Mouse (Mus musculus): ENCODE data around the gene Psmd9. TPM values are rescaled to one million over a fixed set of nuclear protein-coding genes. Genes with fewer than 3 reads are reported as not detected.

Gene Psmd9
- polyA plus RNA-seq, 1 experiment: 30.6 TPM

GRCm38 (mm10) chr5:123187306-123187705 lies 18.1 kb downstream of the Psmd9 start:
- Histone ChIP-seq H3K36me3 (ENCODE audit: control insufficient read depth, insufficient read depth) (no peaks in the 10 kb centered on the region), H3K27me3 (ENCODE audit: control insufficient read depth, insufficient read depth, insufficient read length) (peaks cover 6% of the 10 kb centered on the region), H3ac (ENCODE audit: control insufficient read depth, insufficient read length) (no peak overlapping the region), H3K4me3 (no peak overlapping the region), H3K79me2 (ENCODE audit: control insufficient read depth, insufficient read depth) (no peaks in the 10 kb centered on the region), H3K4me2 (ENCODE audit: low read depth) (no peak overlapping the region)
- TF ChIP-seq SRF (IDR thresholded peaks at IDR 0.05; ENCODE audit: control insufficient read depth, insufficient read length, low read depth): no peak
- no peak for TF ChIP-seq MAX (IDR thresholded peaks at IDR 0.05; ENCODE audit: low read depth)

DNA sequence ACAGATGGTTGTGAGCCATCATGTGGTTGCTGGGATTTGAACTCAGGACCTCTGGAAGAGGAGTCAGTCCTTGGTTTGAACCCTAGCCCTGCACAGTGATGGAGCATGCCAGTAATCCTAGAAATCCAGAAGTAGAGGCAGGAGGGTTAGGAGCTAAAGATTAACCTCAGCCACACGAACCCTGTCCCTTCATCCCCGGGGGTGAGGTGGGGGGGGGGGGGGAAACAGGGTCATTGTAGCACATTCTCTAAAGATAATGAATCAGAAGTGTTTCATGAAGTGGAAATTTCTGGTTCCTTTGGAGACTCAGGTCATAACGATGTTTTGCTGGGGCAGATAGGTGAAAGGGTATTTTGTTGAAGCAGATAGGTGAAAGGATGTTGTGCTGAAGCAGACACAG lies 21.7 kb downstream of the Psmd9 start:
- no peak overlapping the region for H3ac ChIP-seq (ENCODE audit: control insufficient read depth, insufficient read length)
- no peak overlapping the region for H3K4me2 ChIP-seq (ENCODE audit: low read depth)
- peaks cover 19% of the 10 kb centered on the region for H3K27me3 ChIP-seq (ENCODE audit: control insufficient read depth, insufficient read depth, insufficient read length)
- TF ChIP-seq TCF3 (IDR thresholded peaks at IDR 0.05; ENCODE audit: insufficient read length, low read depth) (no peak), USF1 (IDR thresholded peaks at IDR 0.05; ENCODE audit: low read depth) (no peak), TCF12 (IDR thresholded peaks at IDR 0.05; ENCODE audit: insufficient read depth, poor library complexity, severe bottlenecking) (no peak), MYOD1 (IDR thresholded peaks at IDR 0.05; ENCODE audit: control insufficient read depth in 1 of 3, insufficient read length in 2 of 3, low read depth in 2 of 3) (no peak), SRF (IDR thresholded peaks at IDR 0.05; ENCODE audit: control insufficient read depth, insufficient read length, low read depth) (no peak), MAX (IDR thresholded peaks at IDR 0.05; ENCODE audit: low read depth) (no peak), CEBPB (IDR thresholded peaks at IDR 0.05; ENCODE audit: insufficient read depth, poor library complexity, severe bottlenecking) (no peak), MYOG (IDR thresholded peaks at IDR 0.05; ENCODE audit: control insufficient read depth in 1 of 3, insufficient read depth in 1 of 3, insufficient read length in 2 of 3, low read depth in 2 of 3) (no peak), REST (IDR thresholded peaks at IDR 0.05; ENCODE audit: insufficient read depth, insufficient read length) (no peak), POLR2AphosphoS2 (IDR thresholded peaks at IDR 0.05; ENCODE audit: insufficient read length, low read depth) (no peak), E2F4 (IDR thresholded peaks at IDR 0.05; ENCODE audit: insufficient read depth) (no peak), POLR2A (IDR thresholded peaks at IDR 0.05; ENCODE audit: insufficient read length, low read depth) (no peak)
- H3K4me3 ChIP-seq: no peak overlapping the region
- no peaks in the 10 kb centered on the region for H3K36me3 ChIP-seq (ENCODE audit: control insufficient read depth, insufficient read depth)
- no peaks in the 10 kb centered on the region for H3K79me2 ChIP-seq (ENCODE audit: control insufficient read depth, insufficient read depth)

DNA sequence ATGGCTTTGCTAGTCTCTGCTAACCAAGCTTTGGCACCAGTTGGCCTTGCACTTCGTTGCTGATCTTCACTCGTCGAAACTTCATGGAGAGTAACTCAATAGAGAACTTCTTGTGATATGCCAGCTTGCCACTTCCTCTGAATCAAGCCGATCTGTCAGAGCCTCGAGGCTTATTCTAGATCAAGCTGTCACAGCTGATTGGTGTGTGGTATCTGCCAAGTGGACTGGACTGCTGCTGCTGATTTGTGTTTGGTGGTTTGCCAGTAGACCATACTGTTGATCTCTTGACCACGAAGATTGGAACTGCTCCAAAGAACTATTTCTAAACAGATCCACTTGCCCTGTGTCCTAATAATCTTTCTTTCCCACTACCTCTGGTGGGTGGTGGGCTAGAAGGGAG lies 22.2 kb downstream of the Psmd9 start:
- H3K36me3 ChIP-seq (ENCODE audit: control insufficient read depth, insufficient read depth): no peaks in the 10 kb centered on the region
- H3K4me2 ChIP-seq (ENCODE audit: low read depth): no peak overlapping the region
- H3K27me3 ChIP-seq (ENCODE audit: control insufficient read depth, insufficient read depth, insufficient read length): peaks cover 19% of the 10 kb centered on the region
- H3K4me3 ChIP-seq: no peak overlapping the region
- H3ac ChIP-seq (ENCODE audit: control insufficient read depth, insufficient read length): no peak overlapping the region
- no peaks in the 10 kb centered on the region for H3K79me2 ChIP-seq (ENCODE audit: control insufficient read depth, insufficient read depth)
- no peak for TF ChIP-seq CEBPB (IDR thresholded peaks at IDR 0.05; ENCODE audit: insufficient read depth, poor library complexity, severe bottlenecking)
- no peak for TF ChIP-seq TCF12 (IDR thresholded peaks at IDR 0.05; ENCODE audit: insufficient read depth, poor library complexity, severe bottlenecking)
- TF ChIP-seq TCF3 (IDR thresholded peaks at IDR 0.05; ENCODE audit: insufficient read length, low read depth): no peak
- no peak for TF ChIP-seq USF1 (IDR thresholded peaks at IDR 0.05; ENCODE audit: low read depth)
- TF ChIP-seq POLR2A (IDR thresholded peaks at IDR 0.05; ENCODE audit: insufficient read length, low read depth): no peak
- TF ChIP-seq POLR2AphosphoS2 (IDR thresholded peaks at IDR 0.05; ENCODE audit: insufficient read length, low read depth): no peak

DNA sequence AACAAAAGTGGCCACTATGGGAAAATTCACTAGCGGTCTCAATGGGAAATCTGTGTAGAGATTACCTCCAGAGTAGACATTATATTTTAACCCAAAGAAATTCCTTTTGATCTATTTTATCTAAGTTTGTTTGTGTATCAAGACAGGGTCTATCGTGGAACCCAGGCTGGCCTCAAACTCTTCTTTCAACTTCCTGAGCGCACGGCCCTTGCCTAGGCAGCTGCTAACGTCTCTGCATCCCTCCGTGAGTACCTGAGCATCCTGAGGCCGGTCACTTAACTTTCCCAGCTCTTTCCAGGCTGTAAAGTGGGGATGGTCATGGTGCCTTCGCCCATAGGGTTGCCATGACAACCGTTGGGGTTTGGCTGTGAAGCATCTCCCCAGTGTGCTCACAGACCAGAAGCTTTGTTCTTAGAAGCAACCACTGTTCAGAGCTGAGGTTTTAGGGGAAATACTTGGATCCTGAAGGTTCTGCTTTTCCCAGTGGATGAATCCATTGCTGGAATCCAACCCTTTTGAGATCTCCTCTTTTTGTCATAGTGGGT lies 23.5 kb downstream of the Psmd9 start:
- no peak for TF ChIP-seq TCF12 (IDR thresholded peaks at IDR 0.05; ENCODE audit: insufficient read depth, poor library complexity, severe bottlenecking)
- no peak for TF ChIP-seq MAX (IDR thresholded peaks at IDR 0.05; ENCODE audit: low read depth)
- TF ChIP-seq MYOG (IDR thresholded peaks at IDR 0.05; ENCODE audit: control insufficient read depth in 1 of 3, insufficient read depth in 1 of 3, insufficient read length in 2 of 3, low read depth in 2 of 3): no peak
- no peak for TF ChIP-seq USF1 (IDR thresholded peaks at IDR 0.05; ENCODE audit: low read depth)
- TF ChIP-seq POLR2A (IDR thresholded peaks at IDR 0.05; ENCODE audit: insufficient read length, low read depth): no peak
- no peak for TF ChIP-seq REST (IDR thresholded peaks at IDR 0.05; ENCODE audit: insufficient read depth, insufficient read length)
- no peak for TF ChIP-seq SRF (IDR thresholded peaks at IDR 0.05; ENCODE audit: control insufficient read depth, insufficient read length, low read depth)
- no peak for TF ChIP-seq TCF3 (IDR thresholded peaks at IDR 0.05; ENCODE audit: insufficient read length, low read depth)
- no peak for TF ChIP-seq CEBPB (IDR thresholded peaks at IDR 0.05; ENCODE audit: insufficient read depth, poor library complexity, severe bottlenecking)
- no peak for TF ChIP-seq MYOD1 (IDR thresholded peaks at IDR 0.05; ENCODE audit: control insufficient read depth in 1 of 3, insufficient read length in 2 of 3, low read depth in 2 of 3)
- no peak for TF ChIP-seq POLR2AphosphoS2 (IDR thresholded peaks at IDR 0.05; ENCODE audit: insufficient read length, low read depth)
- no peak for TF ChIP-seq E2F4 (IDR thresholded peaks at IDR 0.05; ENCODE audit: insufficient read depth)
- Histone ChIP-seq H3K4me2 (ENCODE audit: low read depth) (no peak overlapping the region), H3K27me3 (ENCODE audit: control insufficient read depth, insufficient read depth, insufficient read length) (peaks cover 24% of the 10 kb centered on the region), H3K36me3 (ENCODE audit: control insufficient read depth, insufficient read depth) (no peaks in the 10 kb centered on the region), H3K79me2 (ENCODE audit: control insufficient read depth, insufficient read depth) (no peaks in the 10 kb centered on the region), H3ac (ENCODE audit: control insufficient read depth, insufficient read length) (no peak overlapping the region), H3K4me3 (no peak overlapping the region)

GRCm38 (mm10) chr5:123193436-123193835 lies 24.2 kb downstream of the Psmd9 start:
- Histone ChIP-seq H3K79me2 (ENCODE audit: control insufficient read depth, insufficient read depth) (no peaks in the 10 kb centered on the region), H3K4me3 (no peak overlapping the region), H3K27me3 (ENCODE audit: control insufficient read depth, insufficient read depth, insufficient read length) (peaks cover 18% of the 10 kb centered on the region), H3ac (ENCODE audit: control insufficient read depth, insufficient read length) (no peak overlapping the region), H3K4me2 (ENCODE audit: low read depth) (no peak overlapping the region), H3K36me3 (ENCODE audit: control insufficient read depth, insufficient read depth) (no peaks in the 10 kb centered on the region)
- TF ChIP-seq REST (IDR thresholded peaks at IDR 0.05; ENCODE audit: insufficient read depth, insufficient read length) (no peak), MAX (IDR thresholded peaks at IDR 0.05; ENCODE audit: low read depth) (no peak), SRF (IDR thresholded peaks at IDR 0.05; ENCODE audit: control insufficient read depth, insufficient read length, low read depth) (no peak), TCF3 (IDR thresholded peaks at IDR 0.05; ENCODE audit: insufficient read length, low read depth) (no peak), MYOG (IDR thresholded peaks at IDR 0.05; ENCODE audit: control insufficient read depth in 1 of 3, insufficient read depth in 1 of 3, insufficient read length in 2 of 3, low read depth in 2 of 3) (no peak)
